Mouse (Mus musculus): ENCODE results near the gene Gabarapl1. TPM values are rescaled to one million over a fixed set of nuclear protein-coding genes. Genes with fewer than 3 reads are reported as not detected.

Gene Gabarapl1
- polyA plus RNA-seq, 1 experiment from 2014 or later, result 119 TPM

- Histone ChIP-seq H3K4me2 (replicated peaks) (no peak overlapping the region), H3K27me3 (replicated peaks) (no peaks in the 10 kb centered on the region), H3K4me3 (no peak overlapping the region), H3K27ac (no peak overlapping the region), H3K9me3 (no peaks in the 10 kb centered on the region), H3K36me3 (no peaks in the 10 kb centered on the region), H3K4me1 (no peaks in the 10 kb centered on the region), H3K9ac (no peak overlapping the region)
- no peak for ATAC-seq (ENCODE audit: low FRiP score, low read depth)
- WGBS, result 95% methylated on average over 3 of the region's 3 CpGs
Measured at GRCm38 (mm10) chr6:129515068-129515467, 17.9 kb upstream of the Gabarapl1 start.

GRCm38 (mm10) chr6:129516388-129516787 lies 16.6 kb upstream of the Gabarapl1 start:
- H3K36me3 ChIP-seq, result no peaks in the 10 kb centered on the region
- 90% methylated on average over 10 of the region's 10 CpGs for WGBS

GRCm38 (mm10) chr6:129517752-129518408 lies 15.1 kb upstream of the Gabarapl1 start:
- no peaks in the 10 kb centered on the region for H3K36me3 ChIP-seq
- H3K4me1 ChIP-seq, result no peaks in the 10 kb centered on the region
- 49% methylated on average over 2 of the region's 2 CpGs for WGBS
- no peak overlapping the region for H3K9ac ChIP-seq
- H3K27ac ChIP-seq, result no peak overlapping the region
- peak; percentile 77 for ATAC-seq (ENCODE audit: low FRiP score, low read depth)
- no peak overlapping the region for H3K4me2 ChIP-seq (replicated peaks)
- H3K9me3 ChIP-seq, result no peaks in the 10 kb centered on the region
- H3K27me3 ChIP-seq (replicated peaks), result no peaks in the 10 kb centered on the region
- H3K4me3 ChIP-seq, result no peak overlapping the region

More at GRCm38 (mm10) chr6:129516388-129516787, 16.6 kb upstream of the Gabarapl1 start:
- no peaks in the 10 kb centered on the region for H3K9me3 ChIP-seq
- H3K9ac ChIP-seq, result no peak overlapping the region
- no peak overlapping the region for H3K4me2 ChIP-seq (replicated peaks)
- H3K27ac ChIP-seq, result no peak overlapping the region
- H3K4me1 ChIP-seq, result no peaks in the 10 kb centered on the region
- no peaks in the 10 kb centered on the region for H3K27me3 ChIP-seq (replicated peaks)
- no peak for ATAC-seq (ENCODE audit: low FRiP score, low read depth)
- H3K4me3 ChIP-seq, result no peak overlapping the region

GRCm38 (mm10) chr6:129526069-129526468 lies 6.9 kb upstream of the Gabarapl1 start:
- Histone ChIP-seq H3K4me1 (no peaks in the 10 kb centered on the region), H3K9me3 (no peaks in the 10 kb centered on the region), H3K27ac (no peak overlapping the region), H3K4me2 (replicated peaks) (no peak overlapping the region), H3K27me3 (replicated peaks) (no peaks in the 10 kb centered on the region), H3K9ac (no peak overlapping the region), H3K36me3 (no peaks in the 10 kb centered on the region), H3K4me3 (no peak overlapping the region)
- no peak for ATAC-seq (ENCODE audit: low FRiP score, low read depth)

- no peak overlapping the region for H3K4me2 ChIP-seq (replicated peaks)
- 84% methylated on average over 2 of the region's 2 CpGs for WGBS
- ATAC-seq (ENCODE audit: low FRiP score, low read depth), result no peak
- H3K27ac ChIP-seq, result no peak overlapping the region
- no peaks in the 10 kb centered on the region for H3K9me3 ChIP-seq
- H3K9ac ChIP-seq, result no peak overlapping the region
- no peaks in the 10 kb centered on the region for H3K36me3 ChIP-seq
- no peaks in the 10 kb centered on the region for H3K4me1 ChIP-seq
- no peaks in the 10 kb centered on the region for H3K27me3 ChIP-seq (replicated peaks)
- H3K4me3 ChIP-seq, result no peak overlapping the region
Measured at GRCm38 (mm10) chr6:129527416-129527815, 5.5 kb upstream of the Gabarapl1 start.

GRCm38 (mm10) chr6:129529605-129530004 lies 3.4 kb upstream of the Gabarapl1 start:
- Histone ChIP-seq H3K9ac (no peak overlapping the region), H3K36me3 (no peaks in the 10 kb centered on the region), H3K4me1 (peaks cover under 1% of the 10 kb centered on the region; the same call in 1 of the 2 replicates), H3K4me3 (no peak overlapping the region), H3K9me3 (no peaks in the 10 kb centered on the region), H3K4me2 (replicated peaks) (no peak overlapping the region), H3K27ac (no peak overlapping the region), H3K27me3 (replicated peaks) (no peaks in the 10 kb centered on the region)
- WGBS, result 85% methylated on average over 1 of the region's 1 CpGs
- ATAC-seq (ENCODE audit: low FRiP score, low read depth), result no peak

GRCm38 (mm10) chr6:129530261-129530660 lies 2.7 kb upstream of the Gabarapl1 start:
- Histone ChIP-seq H3K27me3 (replicated peaks) (no peaks in the 10 kb centered on the region), H3K4me1 (peaks cover 8% of the 10 kb centered on the region), H3K36me3 (no peaks in the 10 kb centered on the region), H3K4me3 (no peak overlapping the region), H3K9ac (no peak overlapping the region), H3K4me2 (replicated peaks) (no peak overlapping the region), H3K9me3 (no peaks in the 10 kb centered on the region), H3K27ac (no peak overlapping the region)
- ATAC-seq (ENCODE audit: low FRiP score, low read depth), result no peak

GRCm38 (mm10) chr6:129532556-129532941 lies 411 bp upstream of the Gabarapl1 start:
- 38% methylated on average over 7 of the region's 7 CpGs for WGBS
- no peak overlapping the region for H3K27ac ChIP-seq

GRCm38 (mm10) chr6:129534057-129534456 lies 1.1 kb downstream of the Gabarapl1 start:
- Histone ChIP-seq H3K36me3 (peaks cover 11% of the 10 kb centered on the region), H3K27me3 (replicated peaks) (no peaks in the 10 kb centered on the region), H3K4me3 (peak overlapping the region; percentile 64), H3K27ac (no peak overlapping the region), H3K9me3 (no peaks in the 10 kb centered on the region), H3K4me1 (peaks cover 15% of the 10 kb centered on the region), H3K4me2 (replicated peaks) (peak overlapping the region; percentile 68), H3K9ac (peak overlapping the region; percentile 76)
- 22% methylated on average over 9 of the region's 9 CpGs for WGBS
- ATAC-seq (ENCODE audit: low FRiP score, low read depth), result peak; percentile 37

More at GRCm38 (mm10) chr6:129532556-129532941, 411 bp upstream of the Gabarapl1 start:
- H3K9ac ChIP-seq, result peak overlapping the region; percentile 76; the same call in 1 of the 2 replicates
- peaks cover 15% of the 10 kb centered on the region for H3K4me1 ChIP-seq
- no peaks in the 10 kb centered on the region for H3K27me3 ChIP-seq (replicated peaks)
- H3K36me3 ChIP-seq, result no peaks in the 10 kb centered on the region
- peak; percentile 42 for ATAC-seq (ENCODE audit: low FRiP score, low read depth)
- no peaks in the 10 kb centered on the region for H3K9me3 ChIP-seq
- H3K4me2 ChIP-seq (replicated peaks), result peak overlapping the region; percentile 68
- H3K4me3 ChIP-seq, result peak overlapping the region; percentile 64; the same call in 1 of the 2 replicates

GRCm38 (mm10) chr6:129534627-129535190 lies 1.7 kb downstream of the Gabarapl1 start:
- Histone ChIP-seq H3K9me3 (no peaks in the 10 kb centered on the region), H3K27ac (no peak overlapping the region), H3K4me1 (peaks cover 15% of the 10 kb centered on the region), H3K4me3 (peak overlapping the region; percentile 64), H3K27me3 (replicated peaks) (no peaks in the 10 kb centered on the region), H3K9ac (peak overlapping the region; percentile 76), H3K4me2 (replicated peaks) (peak overlapping the region; percentile 68), H3K36me3 (peaks cover 18% of the 10 kb centered on the region)
- WGBS, result 72% methylated on average over 4 of the region's 4 CpGs
- no peak for ATAC-seq (ENCODE audit: low FRiP score, low read depth)

GRCm38 (mm10) chr6:129535723-129536122 lies 2.8 kb downstream of the Gabarapl1 start:
- H3K4me2 ChIP-seq (replicated peaks), result peak overlapping the region; percentile 68
- no peak overlapping the region for H3K4me3 ChIP-seq

GRCm38 (mm10) chr6:129538555-129538954 lies 5.6 kb downstream of the Gabarapl1 start:
- H3K27ac ChIP-seq, result no peak overlapping the region
- peaks cover 41% of the 10 kb centered on the region for H3K36me3 ChIP-seq
- H3K9ac ChIP-seq, result no peak overlapping the region
- WGBS, result 90% methylated on average over 6 of the region's 6 CpGs
- ATAC-seq (ENCODE audit: low FRiP score, low read depth), result no peak
- H3K27me3 ChIP-seq (replicated peaks), result no peaks in the 10 kb centered on the region
- no peaks in the 10 kb centered on the region for H3K9me3 ChIP-seq
- H3K4me2 ChIP-seq (replicated peaks), result no peak overlapping the region
- H3K4me1 ChIP-seq, result peaks cover 21% of the 10 kb centered on the region
- H3K4me3 ChIP-seq, result no peak overlapping the region

More at GRCm38 (mm10) chr6:129535723-129536122, 2.8 kb downstream of the Gabarapl1 start:
- no peak overlapping the region for H3K27ac ChIP-seq
- no peak for ATAC-seq (ENCODE audit: low FRiP score, low read depth)
- 0 out of 2 replicates have a peak overlapping the region, but pooled peaks have one; percentile 9 for H3K9ac ChIP-seq
- WGBS, result 92% methylated on average over 4 of the region's 4 CpGs
- no peaks in the 10 kb centered on the region for H3K27me3 ChIP-seq (replicated peaks)
- no peaks in the 10 kb centered on the region for H3K9me3 ChIP-seq
- peaks cover 15% of the 10 kb centered on the region for H3K4me1 ChIP-seq
- H3K36me3 ChIP-seq, result peaks cover 27% of the 10 kb centered on the region

Measured in neural tube, embryonic 12.5 days (tissue).